Mouse (Mus musculus) thymus, adult 2 months (tissue): Measurements from ENCODE around the gene Ppef2.

Source experiments
- CTCF ChIP-seq: fragments of 200-500 bp; IDR thresholded peaks from 2 replicates; pipeline ENCODE4 v1.5.1; 2012; ENCODE audit warnings: mild to moderate bottlenecking, control low read depth, low read length, moderate library complexity, borderline replicate concordance; ENCODE audit not compliant: control insufficient read depth, poor library complexity, insufficient read depth; ENCODE audit errors: extremely low read depth
- POLR2A ChIP-seq: fragments of 200-500 bp; IDR thresholded peaks from 2 replicates; pipeline ENCODE4 v1.6.1; 2012; ENCODE audit warnings: mild to moderate bottlenecking, low read length, control low read depth, moderate library complexity; ENCODE audit not compliant: control insufficient read depth, poor library complexity, insufficient read depth; ENCODE audit errors: extremely low read depth

- no peak for TF ChIP-seq POLR2A
- TF ChIP-seq CTCF = no peak
Measured at GRCm38 (mm10) chr5:92245483-92245882, 10.6 kb downstream of the Ppef2 start.
